Mouse (Mus musculus) cerebellum, adult 9-11 months (tissue): ENCODE data around the gene Tmem98.

ENCODE experiments used
- DNase-seq: peaks from one replicate; pipeline ENCODE4 v3.0.0; 2022

The Tmem98 gene

GRCm38 (mm10) chr11:80791677-80792432 is 18.1 kb upstream of the Tmem98 start:
- no peak for DNase-seq

GRCm38 (mm10) chr11:80793386-80793785 is 16.6 kb upstream of the Tmem98 start:
- no peak for DNase-seq

GRCm38 (mm10) chr11:80794290-80794689 is 15.7 kb upstream of the Tmem98 start:
- no peak for DNase-seq

DNA sequence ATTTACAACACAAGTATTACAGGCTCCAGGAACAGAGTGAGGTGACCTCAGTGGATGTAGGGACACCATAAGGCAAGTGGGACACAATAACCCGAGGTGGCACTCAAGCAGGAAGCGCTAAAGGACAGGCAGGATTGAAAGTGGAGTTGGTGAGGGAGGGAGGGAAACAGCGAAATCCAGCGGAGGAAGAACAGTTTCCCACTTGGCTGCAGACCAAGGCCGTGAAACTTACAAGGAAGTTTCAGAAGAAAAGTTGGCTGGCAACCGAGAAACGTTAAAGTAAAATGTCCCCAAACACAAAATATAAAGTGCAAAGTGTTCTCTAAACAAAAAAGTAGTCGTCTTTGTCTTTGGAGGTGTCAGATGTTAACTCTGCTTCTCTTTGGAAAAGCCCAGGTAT is 14.5 kb upstream of the Tmem98 start:
- no peak for DNase-seq

- no peak for DNase-seq
Observed at GRCm38 (mm10) chr11:80799979-80800378, 10.0 kb upstream of the Tmem98 start.

- no peak for DNase-seq
Observed at GRCm38 (mm10) chr11:80802706-80803105, 7.3 kb upstream of the Tmem98 start.

DNA sequence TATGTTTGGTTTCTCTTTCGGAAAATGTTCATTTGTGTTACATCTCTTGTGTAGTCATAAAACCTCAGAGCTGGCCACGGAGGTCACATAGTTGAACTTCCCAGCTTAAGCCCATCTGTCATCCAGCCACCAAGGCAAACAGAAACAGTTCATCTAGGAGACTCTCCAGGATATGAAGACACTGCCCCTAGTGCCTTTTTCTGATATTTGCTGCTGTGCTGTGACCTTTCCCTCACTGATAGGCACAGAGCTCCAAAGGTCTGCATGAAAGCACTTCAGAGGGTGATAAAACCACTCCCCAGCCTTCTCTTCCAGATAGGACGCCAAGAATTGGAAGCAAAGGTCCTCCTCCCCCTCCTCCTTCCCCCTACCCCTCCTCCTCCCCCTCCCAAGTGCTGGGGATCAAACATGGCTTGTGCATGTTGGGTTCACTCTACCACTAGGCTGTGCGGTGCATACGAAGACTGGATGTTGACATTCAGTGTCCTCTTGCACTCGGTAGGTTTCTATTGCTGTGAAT is 1.4 kb upstream of the Tmem98 start:
- no peak for DNase-seq

- no peak for DNase-seq
Observed at GRCm38 (mm10) chr11:80809666-80809992, 346 bp upstream of the Tmem98 start.

GRCm38 (mm10) chr11:80811156-80811555 is 1.2 kb downstream of the Tmem98 start:
- DNase-seq: no peak

DNA sequence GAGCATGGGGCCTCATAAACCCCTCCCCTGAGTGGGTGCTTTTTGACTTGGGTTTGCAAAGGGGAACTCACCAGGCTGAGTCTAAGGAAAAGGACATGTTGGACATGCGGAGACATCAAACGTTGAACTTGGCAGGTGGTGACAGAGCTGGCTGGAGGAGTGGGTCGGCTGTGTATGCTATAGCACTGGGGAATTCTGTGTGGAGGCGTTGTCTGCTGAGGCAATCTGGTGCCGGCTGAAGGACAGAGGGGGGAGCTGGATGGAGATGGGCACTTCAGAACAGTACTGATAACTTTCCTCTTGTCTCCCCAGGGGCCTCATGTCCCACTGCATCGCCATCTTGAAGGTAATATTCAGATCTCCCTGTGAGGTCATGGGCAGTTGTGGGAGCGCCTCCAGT is 5.4 kb downstream of the Tmem98 start:
- no peak for DNase-seq

- peak; percentile 57 for DNase-seq
Observed at GRCm38 (mm10) chr11:80818060-80818697, 8.2 kb downstream of the Tmem98 start.

DNA sequence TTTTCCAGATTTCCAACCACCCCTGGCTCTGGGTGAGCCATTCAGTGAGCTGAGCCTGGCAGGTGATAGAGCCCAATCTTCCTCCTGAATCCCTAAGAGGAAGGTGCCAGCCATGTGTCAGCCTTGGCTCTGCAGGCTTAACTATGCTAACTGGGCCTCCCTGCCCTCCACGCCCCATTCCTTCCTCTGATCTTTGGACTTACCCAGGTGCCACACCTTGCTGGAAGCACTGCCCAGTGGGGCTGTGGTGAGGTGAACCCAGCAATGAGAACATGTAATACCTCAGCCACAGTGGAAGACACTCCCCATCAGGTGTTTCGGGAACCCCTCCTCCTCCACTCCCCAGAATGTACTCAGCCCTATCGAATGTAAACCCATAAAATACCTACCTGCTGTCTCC is 10.1 kb downstream of the Tmem98 start:
- no peak for DNase-seq

- DNase-seq: peak; percentile 32
Observed at GRCm38 (mm10) chr11:80821296-80821695, 11.3 kb downstream of the Tmem98 start.

DNA sequence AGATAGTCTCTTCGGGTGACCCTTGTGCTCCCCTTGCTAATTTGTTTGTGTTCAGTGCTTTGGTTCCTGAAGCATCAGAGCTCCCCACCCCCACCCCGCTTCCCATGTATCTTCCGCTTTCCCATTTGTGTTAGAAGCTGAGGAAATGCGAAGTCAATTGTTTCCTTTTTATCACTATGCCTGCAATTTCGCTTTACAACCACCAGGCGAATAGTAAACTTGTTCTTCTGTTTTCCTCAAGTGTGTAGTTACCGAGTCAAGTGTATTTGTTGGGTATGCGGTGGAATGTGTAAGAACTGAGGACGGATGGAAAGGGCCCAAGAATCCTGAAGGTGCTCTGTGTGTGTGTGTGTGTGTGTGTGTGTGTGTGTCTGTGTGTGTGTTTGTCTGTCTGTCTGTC is 11.8 kb downstream of the Tmem98 start:
- no peak for DNase-seq

GRCm38 (mm10) chr11:80835395-80835794 is 25.4 kb downstream of the Tmem98 start:
- DNase-seq: no peak

DNA sequence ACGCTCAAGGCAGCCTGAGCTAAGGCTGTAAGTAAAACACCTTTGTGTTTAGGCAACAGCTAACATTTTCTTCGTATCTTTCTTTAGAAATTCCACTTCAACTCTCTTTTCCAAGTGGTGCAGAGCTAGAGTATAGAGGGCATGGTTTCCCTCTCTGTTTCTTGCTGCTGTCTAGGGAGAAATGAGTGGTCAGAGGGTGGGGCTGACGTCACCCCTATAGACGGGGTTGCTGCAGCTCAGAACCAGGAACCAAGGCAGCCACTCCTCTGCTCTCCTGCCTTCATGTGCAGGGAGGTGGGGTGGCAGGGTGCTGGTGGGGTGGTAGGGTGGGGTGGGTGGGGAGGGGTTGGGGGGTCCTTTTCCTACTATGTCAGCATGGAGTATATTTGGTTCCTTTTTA is 25.9 kb downstream of the Tmem98 start:
- DNase-seq: no peak

DNA sequence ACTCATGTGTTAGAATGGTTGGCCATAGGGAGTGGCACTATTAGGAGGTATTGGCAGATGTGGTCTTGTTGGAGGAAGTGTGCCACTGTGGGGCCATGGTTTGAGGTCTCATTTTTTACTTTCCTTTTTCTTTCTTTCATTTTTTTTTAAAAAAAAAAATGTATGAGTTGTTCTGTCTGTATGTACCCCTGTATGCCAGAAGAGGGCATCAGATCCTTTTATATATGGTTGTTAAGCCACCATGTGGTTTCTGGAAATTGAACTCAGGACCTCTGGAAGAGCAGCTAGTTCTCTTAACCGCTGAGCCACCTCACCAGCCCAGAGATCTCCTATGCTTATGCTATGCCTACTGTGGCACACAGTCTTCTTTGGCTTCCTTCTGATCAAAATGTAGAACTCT is 28.7 kb downstream of the Tmem98 start:
- no peak for DNase-seq

- no peak for DNase-seq
Observed at GRCm38 (mm10) chr11:80843435-80843834, 33.5 kb downstream of the Tmem98 start.

GRCm38 (mm10) chr11:80845486-80845885 is 35.5 kb downstream of the Tmem98 start:
- DNase-seq: no peak

GRCm38 (mm10) chr11:80846115-80846514 is 36.1 kb downstream of the Tmem98 start:
- no peak for DNase-seq

- DNase-seq: no peak
Observed at GRCm38 (mm10) chr11:80848131-80848530, 38.2 kb downstream of the Tmem98 start.

DNA sequence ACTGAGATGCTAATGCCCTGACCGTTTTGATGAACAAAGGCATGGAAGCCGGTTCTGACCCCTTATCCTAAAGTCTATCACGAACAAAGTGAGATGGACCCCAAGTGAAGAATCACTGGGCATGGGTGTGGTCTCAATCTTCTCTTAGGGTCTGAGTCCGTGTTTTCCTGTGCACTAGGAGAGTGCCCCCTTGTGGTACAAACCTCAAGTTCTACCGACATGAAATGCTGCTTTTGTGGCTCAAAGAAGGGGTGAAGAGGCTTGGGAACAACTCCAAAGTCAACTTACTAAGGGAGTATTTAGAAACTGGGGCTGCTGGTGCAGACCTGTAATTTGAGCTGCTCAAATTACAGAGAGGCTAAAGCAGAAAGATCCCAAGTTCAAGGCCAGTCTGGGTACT is 41.9 kb downstream of the Tmem98 start:
- DNase-seq: no peak

DNA sequence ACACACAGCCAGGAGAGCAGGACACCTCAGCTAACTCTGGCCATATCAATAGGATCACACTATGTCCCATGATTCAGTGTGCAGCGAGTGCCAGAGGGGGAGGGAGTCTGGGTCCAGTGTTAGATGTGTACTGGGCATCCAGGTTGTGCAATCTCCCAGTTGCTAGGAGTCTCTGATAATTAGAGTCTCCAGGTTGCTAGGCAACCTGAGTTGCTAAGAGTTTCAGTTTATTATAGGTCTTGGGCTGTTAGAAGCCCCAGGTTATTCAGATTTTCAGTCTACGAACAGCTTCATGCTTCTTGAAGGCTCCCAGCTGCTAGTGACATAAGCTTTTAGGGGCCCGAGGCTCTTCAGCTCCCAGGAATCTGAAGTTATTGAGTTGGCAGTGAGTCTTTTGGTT is 43.0 kb downstream of the Tmem98 start:
- DNase-seq: no peak

GRCm38 (mm10) chr11:80854430-80854829 is 44.5 kb downstream of the Tmem98 start:
- DNase-seq: no peak

GRCm38 (mm10) chr11:80854908-80855307 is 44.9 kb downstream of the Tmem98 start:
- DNase-seq: no peak
